Mouse (Mus musculus): ENCODE data around the gene Gdf9. TPM values are rescaled to one million over a fixed set of nuclear protein-coding genes. Genes with fewer than 3 reads are reported as not detected.

Gene Gdf9
- polyA plus RNA-seq, 1 experiment, result 1.8 TPM

DNA sequence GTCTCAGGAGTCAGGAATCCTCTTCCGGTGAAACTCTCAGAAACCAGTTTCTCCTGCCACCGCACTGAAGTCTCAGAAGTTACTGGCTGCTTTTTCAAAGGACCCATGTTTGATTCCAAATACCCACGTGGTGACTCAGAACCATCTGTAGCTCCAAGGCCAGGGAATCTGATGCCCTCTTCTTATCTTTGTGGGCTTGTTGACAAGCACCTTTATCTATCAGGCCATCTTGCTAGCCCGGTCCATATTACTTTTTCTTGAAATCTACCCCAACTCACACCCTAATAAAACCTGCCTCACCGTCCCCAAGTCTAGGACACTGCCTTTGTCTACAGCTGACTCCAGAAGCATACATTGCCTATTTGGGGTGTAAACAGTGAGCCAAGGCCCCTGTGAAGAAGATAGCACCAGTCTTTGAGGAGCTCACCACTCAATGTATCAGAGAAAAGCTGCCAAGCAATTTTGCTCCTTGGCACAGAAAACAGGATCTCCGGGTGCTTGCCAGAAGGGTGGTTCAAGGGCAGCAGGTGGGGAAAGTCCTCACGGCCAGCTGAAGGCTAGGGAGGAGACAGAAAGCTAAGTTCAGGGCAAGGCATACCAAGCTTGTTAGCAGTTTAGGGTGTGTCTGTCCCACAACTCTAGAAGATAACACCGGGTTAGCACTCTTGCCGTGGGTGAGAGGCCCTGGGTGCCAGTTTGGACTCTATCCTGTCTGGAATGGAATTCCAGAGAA, 52.5 kb downstream of the Gdf9 start:
- Histone ChIP-seq H3K4me1 (ENCODE audit: control insufficient read depth, insufficient read depth, low read length) (peaks cover 14% of the 10 kb centered on the region), H3K27ac (ENCODE audit: insufficient read depth, low read depth, low read length) (no peak overlapping the region), H3K4me3 (ENCODE audit: insufficient read depth, low read length) (no peak overlapping the region)
- TF ChIP-seq POLR2A (IDR thresholded peaks at IDR 0.05; ENCODE audit: borderline replicate concordance, low read depth, low read length) (no peak), CTCF (IDR thresholded peaks at IDR 0.05; ENCODE audit: low read depth, low read length) (no peak)

DNA sequence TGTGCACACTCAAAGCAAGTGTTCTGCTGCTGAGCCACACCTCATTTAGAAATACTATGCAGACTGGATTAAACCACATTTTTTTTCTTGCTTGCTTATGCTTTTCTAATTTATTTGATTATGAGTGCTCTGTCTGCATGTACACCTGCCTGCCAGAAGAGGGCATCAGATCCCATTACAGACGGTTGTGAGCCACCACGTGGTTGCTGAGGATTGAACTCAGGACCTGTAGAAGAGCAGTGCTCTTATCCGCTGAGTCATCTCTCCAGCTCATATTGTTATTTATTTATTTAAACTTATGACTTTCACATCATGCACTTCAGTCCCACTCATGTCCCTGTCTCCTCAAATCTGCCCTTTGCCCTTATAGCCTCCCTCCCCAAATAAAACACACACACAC, 54.9 kb downstream of the Gdf9 start:
- H3K4me3 ChIP-seq (ENCODE audit: insufficient read depth, low read length), result no peak overlapping the region

DNA sequence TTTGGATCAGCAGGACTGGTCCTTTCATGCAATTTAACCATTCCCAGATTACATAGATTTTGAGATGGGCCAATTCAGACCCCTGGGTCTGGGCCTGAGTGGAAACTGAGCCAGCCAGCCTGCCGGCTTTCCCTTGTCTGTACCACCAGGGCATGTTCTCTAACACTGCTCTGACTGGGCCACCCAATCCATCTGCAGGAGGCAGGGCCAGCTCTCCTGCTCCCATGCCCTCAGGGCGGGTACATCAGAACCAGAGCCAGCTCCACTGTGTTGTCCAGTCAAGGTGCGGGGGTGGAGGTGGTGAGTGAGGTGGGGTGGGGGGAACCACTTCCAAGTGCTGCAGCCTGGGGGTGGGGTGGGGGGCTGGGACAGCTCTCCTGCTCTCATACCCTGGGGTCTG, 55.5 kb downstream of the Gdf9 start:
- Histone ChIP-seq H3K4me1 (ENCODE audit: control insufficient read depth, insufficient read depth, low read length) (peaks cover 18% of the 10 kb centered on the region), H3K4me3 (ENCODE audit: insufficient read depth, low read length) (no peak overlapping the region), H3K27ac (ENCODE audit: insufficient read depth, low read depth, low read length) (no peak overlapping the region)
- TF ChIP-seq POLR2A (IDR thresholded peaks at IDR 0.05; ENCODE audit: borderline replicate concordance, low read depth, low read length), result no peak

More for the DNA sequence above, 54.9 kb downstream of the Gdf9 start:
- H3K4me1 ChIP-seq (ENCODE audit: control insufficient read depth, insufficient read depth, low read length), result peaks cover 14% of the 10 kb centered on the region
- no peak overlapping the region for H3K27ac ChIP-seq (ENCODE audit: insufficient read depth, low read depth, low read length)
- TF ChIP-seq CTCF (IDR thresholded peaks at IDR 0.05; ENCODE audit: low read depth, low read length) (peak; percentile 35; the same call in 1 of the 2 replicates), POLR2A (IDR thresholded peaks at IDR 0.05; ENCODE audit: borderline replicate concordance, low read depth, low read length) (no peak)

DNA sequence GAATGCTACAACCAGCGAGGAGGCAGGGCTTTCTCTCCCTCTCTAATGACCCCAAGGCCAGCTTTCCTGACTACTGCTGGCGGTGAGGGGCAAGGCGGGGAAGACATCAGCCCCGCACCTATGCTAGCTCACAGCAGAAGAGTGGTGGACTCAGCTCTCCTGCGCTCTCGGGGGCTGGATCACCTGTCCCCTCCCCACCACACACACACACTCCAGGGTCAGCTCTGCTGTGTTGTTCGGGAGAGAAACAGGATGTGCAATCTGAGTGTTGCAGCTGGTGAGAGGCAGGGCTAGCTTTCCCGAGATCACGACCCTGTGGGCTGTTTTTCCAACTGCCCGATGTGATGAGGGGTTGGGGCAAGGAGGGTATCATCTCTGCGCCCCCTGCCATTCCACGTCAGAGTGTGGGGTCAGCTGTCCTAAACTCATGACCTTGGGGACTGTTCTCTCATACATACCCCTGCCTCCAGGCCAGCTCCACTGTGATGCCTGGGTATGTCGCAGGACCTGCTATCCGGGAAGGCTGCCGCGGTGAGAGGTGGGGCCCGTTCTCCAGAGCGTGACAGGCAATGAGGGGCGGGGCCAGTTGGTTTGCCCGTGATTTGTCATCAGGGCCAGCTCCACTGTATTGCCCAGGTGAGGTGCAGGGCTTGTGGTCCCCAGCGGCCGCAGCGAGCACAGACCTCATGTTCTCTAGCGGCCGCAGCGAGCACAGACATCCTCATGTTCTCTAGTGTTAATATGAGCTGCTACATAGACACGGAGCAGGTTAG, 56.2 kb downstream of the Gdf9 start:
- TF ChIP-seq CTCF (IDR thresholded peaks at IDR 0.05; ENCODE audit: low read depth, low read length) (no peak), POLR2A (IDR thresholded peaks at IDR 0.05; ENCODE audit: borderline replicate concordance, low read depth, low read length) (no peak)
- Histone ChIP-seq H3K4me1 (ENCODE audit: control insufficient read depth, insufficient read depth, low read length) (peaks cover 24% of the 10 kb centered on the region), H3K4me3 (ENCODE audit: insufficient read depth, low read length) (peak overlapping the region; percentile 12; the same call in 1 of the 2 replicates), H3K27ac (ENCODE audit: insufficient read depth, low read depth, low read length) (no peak overlapping the region)

Other genes with a start within 250 kb of the Gdf9 start
- 111 and 118 TPM in 2 replicates for gene Hspa4, start 130.6 kb upstream of the Gdf9 start, polyA plus RNA-seq (2012; ENCODE audit: insufficient read depth, insufficient read length, missing spikeins)
- 13.9 and 17.4 TPM in 2 replicates for gene Zcchc10, start 106.3 kb upstream of the Gdf9 start, polyA plus RNA-seq (2012; ENCODE audit: insufficient read depth, insufficient read length, missing spikeins)
- 54.6 and 68.8 TPM in 2 replicates for gene Aff4, start 80.2 kb upstream of the Gdf9 start, polyA plus RNA-seq (2012; ENCODE audit: insufficient read depth, insufficient read length, missing spikeins)
- gene Leap2, start 7.9 kb upstream of the Gdf9 start, polyA plus RNA-seq (2012; ENCODE audit: insufficient read depth, insufficient read length, missing spikeins), result not detected in 2 replicates
- 192 and 202 TPM in 2 replicates for gene Uqcrq, start 192 bp upstream of the Gdf9 start, polyA plus RNA-seq (2012; ENCODE audit: insufficient read depth, insufficient read length, missing spikeins)
- not detected in 2 replicates for gene Gm10447, start 26.1 kb downstream of the Gdf9 start, polyA plus RNA-seq (2012; ENCODE audit: insufficient read depth, insufficient read length, missing spikeins)
- gene Shroom1, start 26.2 kb downstream of the Gdf9 start, polyA plus RNA-seq (2012; ENCODE audit: insufficient read depth, insufficient read length, missing spikeins), result 0.17 TPM in 1 of 2 replicates, not detected in the other
- not detected in 2 replicates for gene Gm9837, start 39.5 kb downstream of the Gdf9 start, polyA plus RNA-seq (2012; ENCODE audit: insufficient read depth, insufficient read length, missing spikeins)
- not detected in 2 replicates for gene Gm9945, start 49.1 kb downstream of the Gdf9 start, polyA plus RNA-seq (2012; ENCODE audit: insufficient read depth, insufficient read length, missing spikeins)
- not detected in 2 replicates for gene Sowaha, start 49.3 kb downstream of the Gdf9 start, polyA plus RNA-seq (2012; ENCODE audit: insufficient read depth, insufficient read length, missing spikeins)
- gene Sept8, start 88.2 kb downstream of the Gdf9 start, polyA plus RNA-seq (2012; ENCODE audit: insufficient read depth, insufficient read length, missing spikeins), result 65.1 and 70.0 TPM in 2 replicates
- 30.3 and 31.9 TPM in 2 replicates for gene Kif3a, start 136.4 kb downstream of the Gdf9 start, polyA plus RNA-seq (2012; ENCODE audit: insufficient read depth, insufficient read length, missing spikeins)
- gene Il4, start 187.6 kb downstream of the Gdf9 start, polyA plus RNA-seq (2012; ENCODE audit: insufficient read depth, insufficient read length, missing spikeins), result not detected in 2 replicates
- not detected in 2 replicates for gene Il13, start 203.7 kb downstream of the Gdf9 start, polyA plus RNA-seq (2012; ENCODE audit: insufficient read depth, insufficient read length, missing spikeins)